Comparison of ENCODE assay signal across 9 mouse cellular contexts in the genomic region with DNA sequence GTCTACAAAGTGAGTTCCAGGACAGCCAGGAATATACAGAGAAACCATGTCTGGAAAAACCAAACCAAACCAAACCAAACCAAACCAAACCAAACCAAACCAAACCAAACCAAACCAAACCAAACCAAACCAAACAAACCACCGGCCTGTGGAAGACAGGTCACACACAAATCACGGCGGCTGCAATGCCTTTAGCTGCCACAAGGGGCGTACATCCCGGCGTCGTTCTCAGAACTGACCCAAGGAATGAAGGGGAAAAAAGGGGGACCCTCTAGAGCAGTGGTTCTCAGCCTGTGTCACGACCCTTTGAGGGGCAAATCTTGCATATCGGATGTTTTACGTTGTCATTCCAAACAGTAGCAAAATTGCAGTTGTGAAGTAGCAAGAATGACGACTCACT. TPM values are rescaled to one million over a fixed set of nuclear protein-coding genes. Genes with fewer than 3 reads are reported as not detected.
A peak's percentile ranks its signal among the peaks of the same experiment; 100 is the strongest.
DNase-seq lines count a peak whose midpoint lies in the region; ATAC-seq and TF ChIP-seq lines count a peak whose summit lies in the region.
"Had no signal": no experiment of that assay in that cellular context is flagged by ENCODE, and none has a peak within 500 bp of the region (broad histone marks: within the 10 kb centered on the region; RNA-seq: fewer than 3 reads in every experiment).

No protein-coding gene starts in this region.

- TF ChIP-seq POLR2A in testis, adult 2 months (IDR thresholded peaks at IDR 0.05; ENCODE audit: control insufficient read depth, low read depth, low read length) = no peak

- H3K9me3 ChIP-seq in hindbrain, postnatal 0 days (ENCODE audit: low read length) = no peaks in the 10 kb centered on the region
- no peaks in the 10 kb centered on the region for H3K9me3 ChIP-seq in hindbrain, embryonic 13.5 days
- H3K9me3 ChIP-seq in liver, embryonic 14.5 days (ENCODE audit: control insufficient read depth, low read length) = no peaks in the 10 kb centered on the region

- H3K9ac ChIP-seq in hindbrain, postnatal 0 days (replicated peaks; ENCODE audit: low read length) = no peak overlapping the region
- no peak overlapping the region for H3K9ac ChIP-seq in hindbrain, embryonic 13.5 days
- H3K9ac ChIP-seq in liver, embryonic 14.5 days (replicated peaks) = no peak overlapping the region

- peak; percentile 82 for TF ChIP-seq CTCF in hindbrain, postnatal 0 days (IDR thresholded peaks at IDR 0.05; ENCODE audit: low read depth)
- peak; percentile 88 for TF ChIP-seq CTCF in liver, embryonic 14.5 days (IDR thresholded peaks at IDR 0.05; ENCODE audit: low read depth)
- TF ChIP-seq CTCF in testis, adult 2 months (IDR thresholded peaks at IDR 0.05; ENCODE audit: control insufficient read depth, insufficient read depth, insufficient replicate concordance, low read depth, low read length) = peak; percentile 89; the same call in 1 of the 2 replicates

- no peak overlapping the region for H3K27ac ChIP-seq in hindbrain, postnatal 0 days
- no peak overlapping the region for H3K27ac ChIP-seq in hindbrain, embryonic 13.5 days
- H3K27ac ChIP-seq in liver, embryonic 14.5 days = no peak overlapping the region
- H3K27ac ChIP-seq in testis, adult 2 months (ENCODE audit: control insufficient read depth, insufficient read depth, low read depth, low read length) = no peak overlapping the region

- no peaks in the 10 kb centered on the region for H3K4me1 ChIP-seq in hindbrain, postnatal 0 days (ENCODE audit: insufficient read depth, low read length)
- peaks cover 11% of the 10 kb centered on the region for H3K4me1 ChIP-seq in hindbrain, embryonic 13.5 days (replicated peaks)
- H3K4me1 ChIP-seq in liver, embryonic 14.5 days (replicated peaks; ENCODE audit: control insufficient read depth in 2 of 2, insufficient read depth in 2 of 2, low read length in 1 of 2) = no peaks in the 10 kb centered on the region
- H3K4me1 ChIP-seq in testis, adult 2 months (ENCODE audit: control insufficient read depth, insufficient read depth, low read length) = no peaks in the 10 kb centered on the region; the same call in 1 of the 2 replicates

- ATAC-seq in hindbrain, postnatal 0 days = no peak
- ATAC-seq in hindbrain, embryonic 13.5 days (ENCODE audit: low FRiP score) = no peak
- ATAC-seq in liver, embryonic 14.5 days (ENCODE audit: insufficient read depth) = no peak
- ATAC-seq in erythroblast, adult 5-6 weeks (replicated peaks; ENCODE audit: low FRiP score, poor library complexity, severe bottlenecking) = no peak

- peak; percentile 45 for DNase-seq in hindbrain, postnatal 0 days (ENCODE audit: low spot score)
- DNase-seq in urinary bladder, postnatal 14 days (ENCODE audit: low spot score) = peak; percentile 48
- DNase-seq in urinary bladder, adult 2 months (ENCODE audit: low spot score) = no peak
- DNase-seq in cerebellum, postnatal 25 days = peak; percentile 69 to 83
- DNase-seq in liver, embryonic 14.5 days (ENCODE audit: low read depth in 3 of 3, low spot score in 3 of 3) = no peak

- no peak overlapping the region for H3K4me2 ChIP-seq in hindbrain, postnatal 0 days (ENCODE audit: low read depth, low read length)
- no peak overlapping the region for H3K4me2 ChIP-seq in hindbrain, embryonic 13.5 days
- no peak overlapping the region for H3K4me2 ChIP-seq in liver, embryonic 14.5 days (ENCODE audit: low read depth)

- no peak overlapping the region for H3K4me3 ChIP-seq in hindbrain, postnatal 0 days (ENCODE audit: low read length)
- H3K4me3 ChIP-seq in hindbrain, embryonic 13.5 days = no peak overlapping the region
- no peak overlapping the region for H3K4me3 ChIP-seq in liver, embryonic 14.5 days (ENCODE audit: insufficient read depth in 1 of 2, low read depth in 2 of 2, low read length in 2 of 2)
- no peak overlapping the region for H3K4me3 ChIP-seq in testis, adult 2 months (ENCODE audit: control insufficient read depth, low read depth, low read length)
- H3K4me3 ChIP-seq: myocyte had no signal

- no peaks in the 10 kb centered on the region for H3K36me3 ChIP-seq in hindbrain, postnatal 0 days (ENCODE audit: insufficient read depth, low read length)
- no peaks in the 10 kb centered on the region for H3K36me3 ChIP-seq in hindbrain, embryonic 13.5 days
- H3K36me3 ChIP-seq in liver, embryonic 14.5 days (replicated peaks; ENCODE audit: control insufficient read depth, insufficient read depth, low read depth) = no peaks in the 10 kb centered on the region
- no peaks in the 10 kb centered on the region for H3K36me3 ChIP-seq in testis, adult 2 months (ENCODE audit: control insufficient read depth, insufficient read depth, low read length)

- TF ChIP-seq EP300 in liver, embryonic 14.5 days (IDR thresholded peaks at IDR 0.05; ENCODE audit: low read depth) = no peak

- H3K27me3 ChIP-seq in hindbrain, postnatal 0 days (ENCODE audit: insufficient read depth, low read length) = no peaks in the 10 kb centered on the region
- no peaks in the 10 kb centered on the region for H3K27me3 ChIP-seq in hindbrain, embryonic 13.5 days
- H3K27me3 ChIP-seq in liver, embryonic 14.5 days (ENCODE audit: control insufficient read depth, insufficient read depth, low read length) = no peaks in the 10 kb centered on the region
- no peaks in the 10 kb centered on the region for H3K27me3 ChIP-seq in testis, adult 2 months (ENCODE audit: control insufficient read depth, insufficient read depth, low read length)

- 44% methylated on average over 11 of the region's 11 CpGs for WGBS in hindbrain, postnatal 0 days
- 38% methylated on average over 11 of the region's 11 CpGs for WGBS in hindbrain, embryonic 13.5 days
- WGBS in liver, embryonic 14.5 days (ENCODE audit: insufficient replicate concordance) = 30% methylated on average over 11 of the region's 11 CpGs

RNA-seq across cellular contexts. Expression of gene Adamts2, which starts 12.8 kb away (rescaled TPM):
- 15.1 and 17.1 TPM in 2 replicates for total RNA-seq in hindbrain, postnatal 0 days (2014; rRNA removed)
- polyA plus RNA-seq in hindbrain, postnatal 0 days (2015; fragmentation: Nextera tagmentation; extraction: Ambion mirVana) = 4.8 and 5.8 TPM in 2 replicates
- polyA plus RNA-seq in hindbrain, embryonic 13.5 days (2015; fragmentation: Nextera tagmentation; extraction: Ambion mirVana) = 3.4 and 3.8 TPM in 2 replicates
- polyA plus RNA-seq in urinary bladder, adult 2 months (2012; rRNA removed) = 30.9 and 45.5 TPM in 2 replicates
- 0.88 and 1.1 TPM in 2 replicates for polyA plus RNA-seq in liver, embryonic 14.5 days (2012; rRNA removed)
- 0.73 and 0.83 TPM in 2 replicates for polyA plus RNA-seq in liver, embryonic 14.5 days (2014; fragmentation: Nextera tagmentation; extraction: Ambion mirVana)
- polyA plus RNA-seq in testis, adult 2 months (2012; rRNA removed) = 3.0 and 3.2 TPM in 2 replicates
- not detected in 2 replicates for total RNA-seq in erythroblast, adult 5-6 weeks (2015; ENCODE audit: low replicate concordance)
- total RNA-seq in erythroblast, adult 5-6 weeks (2017; ENCODE audit: low replicate concordance) = 0.09 and 0.28 TPM in 2 replicates

Comparison
In these comparisons a context has a peak if more than half of its experiments do, and no peak if none do; other contexts are left out.
1. DNase-seq: peak in hindbrain, postnatal 0 days (single experiment), urinary bladder, postnatal 14 days (single experiment) and cerebellum, postnatal 25 days (2 of 2); none in urinary bladder, adult 2 months (single experiment) and liver, embryonic 14.5 days (0 of 3).
2. Peak in every context shown above with its lines, with median percentiles within 50 percentile points of each other: CTCF ChIP-seq.